Mouse (Mus musculus) lung, adult 10 weeks (tissue): ENCODE data around the gene Gm7954. TPM values are rescaled to one million over a fixed set of nuclear protein-coding genes. Genes with fewer than 3 reads are reported as not detected.

Source experiments
- polyA plus RNA-seq: library from polyadenylated mRNA; stranded (reverse); fragments of 350-450 nt; fragmentation: Illumina TruSeq; extraction: RNeasy Lipid Tissue Mini Kit (QIAGEN cat#74804); gene quantifications from one replicate; pipeline ENCODE4 v1.2.3, GENCODE M21; 2014; ENCODE audit warnings: low read depth, low replicate concordance; ENCODE audit not compliant: insufficient read depth

Gm7954 gene
- polyA plus RNA-seq, result not detected

DNA sequence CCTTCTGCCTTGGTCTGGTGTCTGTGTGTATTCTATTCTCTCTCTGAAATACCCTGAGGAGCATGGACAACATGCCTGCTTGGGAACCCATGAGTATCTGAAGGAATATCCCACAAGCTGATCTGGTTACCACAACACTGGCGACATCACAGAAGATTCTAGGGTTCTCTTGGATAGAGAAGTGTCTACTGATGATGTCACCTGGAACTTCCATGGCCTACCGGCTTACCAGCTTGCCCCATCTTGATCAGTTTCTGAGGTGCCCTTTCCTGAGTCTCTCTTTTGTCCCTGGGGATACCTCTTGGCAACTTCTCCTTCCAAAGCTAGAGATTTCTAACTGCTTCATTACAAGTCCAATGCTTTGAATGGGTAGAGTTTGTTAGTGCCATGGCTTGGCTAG lies at the start of gene Gm7954:
TSS of gene Gm7954 (minus strand) at position 101 of the 400 bp plus-strand sequence.

DNA sequence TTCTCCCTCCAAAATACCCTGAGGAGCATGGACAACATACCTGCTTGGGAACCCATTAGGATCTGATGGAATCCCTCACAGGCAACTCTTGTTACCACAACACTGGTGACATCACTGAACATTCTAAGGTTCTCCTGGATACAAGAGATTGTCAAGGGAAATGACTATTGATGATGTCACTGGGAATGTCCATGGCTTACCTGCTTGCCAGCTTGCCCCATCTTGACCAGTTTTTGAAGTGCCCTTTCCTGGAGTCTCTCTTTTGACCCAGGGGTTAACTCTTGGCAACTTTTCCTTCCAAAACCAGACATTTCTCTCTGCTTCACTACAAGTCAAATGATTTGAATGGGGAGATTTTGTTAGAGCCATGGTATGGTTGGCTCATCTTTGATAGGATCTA lies 36.1 kb upstream of the Gm7954 start, which contains the start of gene Gm3486:
TSS of gene Gm3486 (minus strand) at position 101 of the 400 bp plus-strand sequence.

DNA sequence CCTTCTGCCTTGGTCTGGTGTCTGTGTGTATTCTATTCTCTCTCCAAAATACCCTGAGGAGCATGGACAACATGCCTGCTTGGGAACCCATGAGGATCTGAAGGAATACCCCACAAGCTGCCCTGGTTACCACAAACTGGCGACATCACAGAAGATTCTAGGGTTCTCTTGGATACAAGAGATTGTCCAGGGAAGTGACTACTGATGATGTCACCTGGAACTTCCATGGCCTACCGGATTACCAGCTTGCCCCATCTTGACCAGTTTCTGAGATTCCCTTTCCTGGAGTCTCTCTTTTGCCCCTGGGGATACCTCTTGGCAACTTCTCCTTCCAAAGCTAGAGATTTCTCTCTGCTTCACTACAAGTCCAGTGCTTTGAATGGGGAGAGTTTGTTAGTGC lies 45.1 kb downstream of the Gm7954 start, which contains the start of gene Gm6482:
TSS of gene Gm6482 (minus strand) at position 101 of the 400 bp plus-strand sequence.

Other genes starting within 250 kb of the Gm7954 start
- not detected for gene Gm2832, start 174.7 kb downstream of the Gm7954 start, polyA plus RNA-seq
- gene Gm5798, start 104.9 kb downstream of the Gm7954 start, polyA plus RNA-seq, result not detected
- gene Gm7945, start 67.1 kb downstream of the Gm7954 start, polyA plus RNA-seq, result not detected
- gene Gm6482, start 45.2 kb downstream of the Gm7954 start, polyA plus RNA-seq, result not detected
- gene Gm3486, start 36.0 kb upstream of the Gm7954 start, polyA plus RNA-seq, result not detected
- not detected for gene Gm7970, start 102.1 kb upstream of the Gm7954 start, polyA plus RNA-seq
- not detected for gene 1700049E17Rik2, start 119.7 kb upstream of the Gm7954 start, polyA plus RNA-seq
- gene Gm3072, start 171.1 kb upstream of the Gm7954 start, polyA plus RNA-seq, result not detected
- not detected for gene Gm3676, start 193.0 kb upstream of the Gm7954 start, polyA plus RNA-seq
- not detected for gene Gm8068, start 248.4 kb upstream of the Gm7954 start, polyA plus RNA-seq